Mouse (Mus musculus) ovary, adult 18-20 months (tissue): ENCODE data around the gene Oog3.

Experiments used
- DNase-seq: peaks from one replicate; pipeline ENCODE4 v3.0.0; 2022; ENCODE audit warnings: low spot score, mixed read lengths

The Oog3 gene

DNA sequence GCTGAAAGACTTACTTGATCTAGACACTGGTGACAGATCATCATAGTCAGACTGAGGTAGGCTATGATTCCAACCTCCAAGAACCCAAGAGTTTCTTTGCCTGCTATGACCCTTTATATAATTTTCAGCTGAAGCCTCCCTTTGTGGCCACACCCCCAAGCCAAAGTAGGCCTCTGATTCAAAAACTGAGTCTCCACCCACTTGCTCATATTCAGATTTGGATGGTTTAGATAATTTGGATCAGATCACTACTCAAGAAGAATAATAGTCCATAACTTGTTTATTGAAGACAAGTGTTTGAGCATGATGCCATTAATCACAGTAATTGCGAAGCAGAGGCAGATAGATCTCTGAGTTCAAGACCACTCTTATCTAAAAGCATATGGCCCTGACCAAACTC, at the start of gene Oog3:
Gene Oog3, minus strand, starts transcription at position 101 of the 400 bp plus-strand sequence.
- DNase-seq: no peak

DNA sequence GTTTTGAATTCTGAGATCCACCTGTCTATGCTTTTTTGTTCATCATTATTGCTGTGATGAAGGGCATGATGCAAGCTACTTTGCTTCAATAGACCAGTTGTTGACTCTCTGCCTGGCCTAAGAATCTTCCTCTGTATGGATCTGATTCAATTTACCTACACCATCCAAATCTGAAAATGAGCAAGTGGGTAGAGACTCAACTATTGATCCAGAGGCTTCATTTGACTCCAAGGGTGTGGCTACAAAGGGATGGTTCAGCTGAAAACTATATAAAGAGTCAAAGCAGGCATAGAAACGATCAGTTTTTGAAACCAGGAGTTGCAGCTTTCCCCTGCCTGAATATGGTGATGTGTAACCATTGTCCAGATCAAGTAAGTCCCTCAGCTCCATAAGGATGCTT, 28.0 kb upstream of the Oog3 start, which contains the start of gene Oog2:
Gene Oog2, plus strand, starts transcription at position 301 of the 400 bp plus-strand sequence.
- DNase-seq: no peak
